Mouse (Mus musculus): ENCODE data around the gene Lmntd2. TPM values are rescaled to one million over a fixed set of nuclear protein-coding genes. Genes with fewer than 3 reads are reported as not detected.

Lmntd2 gene
- total and polyA plus RNA-seq, 2 experiments from 2014 or later: 0.15 TPM; not detected in 1

DNA sequence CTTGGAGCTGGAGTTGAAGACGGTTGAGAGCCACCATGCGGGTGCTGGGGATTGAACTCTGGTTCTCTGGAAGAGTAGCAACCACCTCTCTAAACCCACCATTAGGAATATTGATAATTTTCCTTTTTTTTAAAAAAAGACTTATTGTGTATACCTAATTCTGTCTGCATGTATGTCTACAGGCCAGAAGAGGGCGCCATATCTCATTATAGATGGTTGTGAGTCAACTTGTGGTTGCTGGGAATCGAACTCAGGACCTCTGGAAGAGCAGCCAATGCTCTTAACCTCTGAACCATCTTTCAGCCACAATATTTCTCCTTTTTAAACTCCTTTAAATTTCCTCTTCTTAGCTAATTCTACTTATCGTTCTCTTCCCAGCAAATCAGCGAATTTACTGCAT lies 12.7 kb upstream of the Lmntd2 start:
- 82% methylated on average over 6 of the region's 6 CpGs for WGBS
- no peak for ATAC-seq (ENCODE audit: insufficient read depth, low read depth)
- Histone ChIP-seq H3K27me3 (ENCODE audit: control insufficient read depth, insufficient read depth, low read length) (no peaks in the 10 kb centered on the region), H3K36me3 (replicated peaks; ENCODE audit: control insufficient read depth, insufficient read depth, low read length) (peaks cover 13% of the 10 kb centered on the region; the same call in 1 of the 2 replicates), H3K9me3 (replicated peaks; ENCODE audit: control insufficient read depth, low read length) (no peaks in the 10 kb centered on the region), H3K4me3 (ENCODE audit: low read depth, low read length) (no peak overlapping the region), H3K4me2 (ENCODE audit: low read depth, low read length) (no peak overlapping the region), H3K4me1 (ENCODE audit: control insufficient read depth, insufficient read depth) (peaks cover 29% of the 10 kb centered on the region), H3K27ac (ENCODE audit: low read depth) (no peak overlapping the region), H3K9ac (replicated peaks; ENCODE audit: low read depth, low read length) (no peak overlapping the region)
- no peak for TF ChIP-seq EP300 (IDR thresholded peaks at IDR 0.05; ENCODE audit: low read depth)
- no peak for TF ChIP-seq CTCF (IDR thresholded peaks at IDR 0.05; ENCODE audit: low read depth)
- no peak for DNase-seq (ENCODE audit: low spot score)

GRCm38 (mm10) chr7:141222696-141223215 lies 8.9 kb upstream of the Lmntd2 start:
- ATAC-seq (ENCODE audit: insufficient read depth, low read depth) (no peak), DNase-seq (ENCODE audit: low spot score) (no peak)
- TF ChIP-seq EP300 (IDR thresholded peaks at IDR 0.05; ENCODE audit: low read depth): no peak
- no peak for TF ChIP-seq CTCF (IDR thresholded peaks at IDR 0.05; ENCODE audit: low read depth)
- no peaks in the 10 kb centered on the region for H3K9me3 ChIP-seq (replicated peaks; ENCODE audit: control insufficient read depth, low read length)
- 65% methylated on average over 4 of the region's 4 CpGs for WGBS
- H3K27ac ChIP-seq (ENCODE audit: low read depth): peak overlapping the region; percentile 78
- no peaks in the 10 kb centered on the region for H3K27me3 ChIP-seq (ENCODE audit: control insufficient read depth, insufficient read depth, low read length)
- no peak overlapping the region for H3K4me3 ChIP-seq (ENCODE audit: low read depth, low read length)
- peaks cover 26% of the 10 kb centered on the region for H3K4me1 ChIP-seq (ENCODE audit: control insufficient read depth, insufficient read depth)
- peak overlapping the region; percentile 98 for H3K4me2 ChIP-seq (ENCODE audit: low read depth, low read length)
- no peak overlapping the region for H3K9ac ChIP-seq (replicated peaks; ENCODE audit: low read depth, low read length)
- no peaks in the 10 kb centered on the region for H3K36me3 ChIP-seq (replicated peaks; ENCODE audit: control insufficient read depth, insufficient read depth, low read length)

- peak overlapping the region; percentile 69 for H3K4me3 ChIP-seq (ENCODE audit: low read depth, low read length)
- no peak overlapping the region for H3K9ac ChIP-seq (replicated peaks; ENCODE audit: low read depth, low read length)
- WGBS: 1% methylated on average over 8 of the region's 8 CpGs
- H3K36me3 ChIP-seq (replicated peaks; ENCODE audit: control insufficient read depth, insufficient read depth, low read length): no peaks in the 10 kb centered on the region
- no peaks in the 10 kb centered on the region for H3K27me3 ChIP-seq (ENCODE audit: control insufficient read depth, insufficient read depth, low read length)
- no peaks in the 10 kb centered on the region for H3K9me3 ChIP-seq (replicated peaks; ENCODE audit: control insufficient read depth, low read length)
- H3K4me2 ChIP-seq (ENCODE audit: low read depth, low read length): peak overlapping the region; percentile 98
- no peak for TF ChIP-seq CTCF (IDR thresholded peaks at IDR 0.05; ENCODE audit: low read depth)
- H3K4me1 ChIP-seq (ENCODE audit: control insufficient read depth, insufficient read depth): peaks cover 25% of the 10 kb centered on the region
- H3K27ac ChIP-seq (ENCODE audit: low read depth): peak overlapping the region; percentile 78
- DNase-seq (ENCODE audit: low spot score) (no peak), ATAC-seq (ENCODE audit: insufficient read depth, low read depth) (no peak)
Observed at GRCm38 (mm10) chr7:141222126-141222467, 8.2 kb upstream of the Lmntd2 start.

DNA sequence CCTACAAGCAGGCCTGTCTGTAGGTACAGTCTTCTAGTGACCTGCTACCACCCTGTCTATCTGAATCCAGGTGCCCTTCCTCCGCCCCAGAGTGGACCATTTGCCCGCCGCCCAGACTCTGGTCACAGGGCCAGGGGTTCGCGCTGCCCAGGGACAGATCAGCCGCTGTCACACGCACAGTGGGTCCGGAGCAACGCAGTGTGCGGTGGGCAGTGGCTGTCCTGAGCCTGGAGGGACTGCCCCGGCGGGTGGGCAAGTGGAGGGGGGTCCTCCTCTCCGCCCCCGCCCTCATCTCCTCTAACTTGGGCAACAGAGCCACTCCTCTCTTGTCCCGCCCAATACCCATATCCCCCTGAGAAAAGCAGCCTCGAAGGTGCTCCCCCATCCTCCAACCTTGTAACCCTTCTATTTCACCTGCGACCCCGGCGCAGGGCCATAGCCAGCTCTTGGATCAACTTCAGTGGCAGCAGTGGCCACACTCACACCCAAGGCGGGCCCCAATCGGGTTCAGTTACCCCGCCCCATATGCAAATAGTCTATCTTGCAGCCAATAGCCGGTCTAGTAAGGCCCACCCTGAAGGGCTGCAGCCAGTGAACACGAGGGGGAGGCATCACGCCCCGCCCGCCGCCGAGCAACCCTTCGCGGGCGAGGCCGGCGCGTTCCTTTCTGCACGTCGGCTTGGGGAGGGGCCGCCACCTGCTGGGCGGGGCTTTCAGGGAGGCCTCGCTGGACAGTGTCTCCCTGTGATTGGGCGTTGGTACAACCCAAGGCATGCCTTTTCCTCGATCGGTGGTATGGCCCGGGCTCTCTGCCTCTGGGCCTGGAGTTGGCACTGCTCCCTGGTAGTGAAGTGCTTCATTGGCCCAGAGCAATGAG lies 7.6 kb upstream of the Lmntd2 start:
- H3K4me1 ChIP-seq (ENCODE audit: control insufficient read depth, insufficient read depth): peaks cover 29% of the 10 kb centered on the region
- H3K27ac ChIP-seq (ENCODE audit: low read depth): peak overlapping the region; percentile 78
- H3K27me3 ChIP-seq (ENCODE audit: control insufficient read depth, insufficient read depth, low read length): no peaks in the 10 kb centered on the region
- DNase-seq (ENCODE audit: low spot score) (peak; percentile 97), ATAC-seq (ENCODE audit: insufficient read depth, low read depth) (peak; percentile 96)
- H3K9me3 ChIP-seq (replicated peaks; ENCODE audit: control insufficient read depth, low read length): no peaks in the 10 kb centered on the region
- peak overlapping the region; percentile 69 for H3K4me3 ChIP-seq (ENCODE audit: low read depth, low read length)
- H3K36me3 ChIP-seq (replicated peaks; ENCODE audit: control insufficient read depth, insufficient read depth, low read length): no peaks in the 10 kb centered on the region
- peak overlapping the region; percentile 98 for H3K4me2 ChIP-seq (ENCODE audit: low read depth, low read length)
- TF ChIP-seq CTCF (IDR thresholded peaks at IDR 0.05; ENCODE audit: low read depth) (peak; percentile 40), EP300 (IDR thresholded peaks at IDR 0.05; ENCODE audit: low read depth) (no peak)
- WGBS: 3% methylated on average over 44 of the region's 44 CpGs
- H3K9ac ChIP-seq (replicated peaks; ENCODE audit: low read depth, low read length): peak overlapping the region; percentile 68

DNA sequence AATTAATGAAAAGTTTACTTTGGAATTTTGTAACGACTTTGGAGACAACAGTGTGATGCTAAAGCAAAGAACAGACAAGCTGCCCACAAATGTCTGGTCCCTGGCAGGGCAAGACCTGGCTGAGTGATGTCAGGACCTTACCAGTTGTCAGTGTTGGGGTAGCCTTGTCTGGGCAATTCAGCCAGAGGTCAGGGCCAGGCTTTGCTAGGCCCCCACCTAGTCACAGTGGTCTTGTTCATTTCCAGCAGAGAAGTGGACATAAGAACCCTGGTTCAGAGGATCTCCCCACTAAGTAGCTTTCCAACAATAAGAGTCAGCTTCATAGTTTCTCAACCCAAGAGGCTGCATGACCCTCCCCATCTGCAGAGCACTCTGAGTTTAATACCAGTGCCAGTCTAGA lies 6.5 kb upstream of the Lmntd2 start:
- Histone ChIP-seq H3K27me3 (ENCODE audit: control insufficient read depth, insufficient read depth, low read length) (no peaks in the 10 kb centered on the region), H3K4me2 (ENCODE audit: low read depth, low read length) (peak overlapping the region; percentile 98), H3K36me3 (replicated peaks; ENCODE audit: control insufficient read depth, insufficient read depth, low read length) (no peaks in the 10 kb centered on the region), H3K4me3 (ENCODE audit: low read depth, low read length) (no peak overlapping the region; the same call in 1 of the 2 replicates), H3K27ac (ENCODE audit: low read depth) (no peak overlapping the region), H3K9ac (replicated peaks; ENCODE audit: low read depth, low read length) (0 out of 2 replicates have a peak overlapping the region, but pooled peaks have one; percentile 68), H3K4me1 (ENCODE audit: control insufficient read depth, insufficient read depth) (peaks cover 36% of the 10 kb centered on the region), H3K9me3 (replicated peaks; ENCODE audit: control insufficient read depth, low read length) (no peaks in the 10 kb centered on the region)
- DNase-seq (ENCODE audit: low spot score): no peak
- WGBS: 89% methylated on average over 1 of the region's 1 CpGs
- no peak for ATAC-seq (ENCODE audit: insufficient read depth, low read depth)
- TF ChIP-seq EP300 (IDR thresholded peaks at IDR 0.05; ENCODE audit: low read depth): no peak
- no peak for TF ChIP-seq CTCF (IDR thresholded peaks at IDR 0.05; ENCODE audit: low read depth)
